Mouse (Mus musculus): Measurements from ENCODE around the gene Npsr1. TPM values are rescaled to one million over a fixed set of nuclear protein-coding genes. Genes with fewer than 3 reads are reported as not detected.

The Npsr1 gene
- polyA plus RNA-seq, 1 experiment from 2014 or later, result 0.17 TPM

DNA sequence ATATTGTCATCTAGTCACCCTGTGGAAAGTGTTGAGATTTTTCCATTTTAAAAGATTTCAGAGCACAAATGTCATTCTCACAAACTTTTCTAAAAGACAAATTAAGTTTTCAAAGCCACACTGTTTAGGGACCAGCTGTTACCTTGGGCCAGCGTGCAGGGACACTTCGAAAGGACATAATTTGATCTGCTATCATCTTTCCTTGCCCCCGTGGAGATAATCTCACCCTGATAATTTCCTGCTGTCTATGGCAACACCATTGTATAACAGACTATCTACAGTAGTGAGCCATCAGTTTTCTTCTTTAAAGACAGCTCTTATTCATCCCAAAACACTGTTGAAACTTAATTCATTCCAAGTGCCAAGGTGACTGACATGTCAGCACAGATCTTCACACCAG, 209.6 kb downstream of the Npsr1 start:
- no peak for ATAC-seq (replicated peaks)
- Histone ChIP-seq H3K4me2 (replicated peaks) (no peak overlapping the region), H3K36me3 (no peaks in the 10 kb centered on the region), H3K27ac (replicated peaks) (no peak overlapping the region), H3K27me3 (no peaks in the 10 kb centered on the region), H3K4me1 (peaks cover 7% of the 10 kb centered on the region; the same call in 1 of the 2 replicates), H3K9me3 (no peaks in the 10 kb centered on the region), H3K4me3 (no peak overlapping the region), H3K9ac (replicated peaks) (no peak overlapping the region)
- WGBS, result 58% methylated on average over 3 of the region's 3 CpGs

DNA sequence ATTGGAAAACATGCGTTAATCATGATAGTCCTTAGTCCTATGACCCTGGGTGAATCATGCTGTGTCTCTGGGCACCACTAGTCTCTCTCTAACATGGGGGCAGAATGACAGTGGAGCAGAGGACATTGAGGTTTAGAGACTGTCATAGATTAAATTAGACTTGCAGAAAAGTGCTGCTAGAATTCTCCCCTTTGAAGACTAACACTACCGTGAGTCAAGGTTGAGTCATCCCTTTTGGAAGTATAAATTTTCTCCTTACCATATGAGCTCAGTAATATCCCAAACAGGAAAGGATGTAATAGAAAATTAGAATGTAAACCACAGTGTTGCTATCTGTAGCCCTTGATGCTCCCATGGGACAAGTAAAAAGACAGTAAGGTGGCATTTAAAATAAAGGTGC, 218.0 kb downstream of the Npsr1 start:
- no peaks in the 10 kb centered on the region; the same call in 1 of the 2 replicates for H3K4me1 ChIP-seq
- no peaks in the 10 kb centered on the region for H3K9me3 ChIP-seq
- 95% methylated on average over 2 of the region's 2 CpGs for WGBS
- no peak overlapping the region for H3K27ac ChIP-seq (replicated peaks)
- H3K4me2 ChIP-seq (replicated peaks), result no peak overlapping the region
- H3K27me3 ChIP-seq, result no peaks in the 10 kb centered on the region
- no peak for ATAC-seq (replicated peaks)
- no peak overlapping the region for H3K4me3 ChIP-seq
- H3K36me3 ChIP-seq, result no peaks in the 10 kb centered on the region
- no peak overlapping the region for H3K9ac ChIP-seq (replicated peaks)

DNA sequence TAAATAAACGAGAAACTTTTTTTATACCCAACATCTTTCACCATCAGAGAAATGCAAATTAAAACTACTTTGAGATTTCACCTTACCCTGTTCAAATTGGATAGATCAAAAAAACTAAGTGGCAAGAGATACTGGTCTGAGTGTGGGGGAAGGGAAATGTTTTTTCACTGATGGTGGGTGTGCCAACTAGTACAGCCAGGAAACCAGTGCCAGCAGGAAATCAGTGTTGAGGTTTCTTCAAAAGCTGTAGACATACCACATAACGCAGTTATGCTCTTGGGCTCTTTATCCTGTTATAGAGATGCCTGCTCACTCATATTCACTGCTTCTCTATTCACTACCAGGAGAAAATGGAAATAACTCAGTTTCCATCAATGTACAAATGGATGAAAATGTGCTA, 233.9 kb downstream of the Npsr1 start:
- H3K27me3 ChIP-seq, result no peaks in the 10 kb centered on the region
- no peaks in the 10 kb centered on the region for H3K36me3 ChIP-seq
- no peak overlapping the region for H3K27ac ChIP-seq (replicated peaks)
- H3K9ac ChIP-seq (replicated peaks), result no peak overlapping the region
- H3K4me2 ChIP-seq (replicated peaks), result no peak overlapping the region
- no peaks in the 10 kb centered on the region for H3K4me1 ChIP-seq
- no peak for ATAC-seq (replicated peaks)
- H3K4me3 ChIP-seq, result no peak overlapping the region
- 66% methylated on average over 2 of the region's 2 CpGs for whole genome bisulfite sequencing
- no peaks in the 10 kb centered on the region for H3K9me3 ChIP-seq

DNA sequence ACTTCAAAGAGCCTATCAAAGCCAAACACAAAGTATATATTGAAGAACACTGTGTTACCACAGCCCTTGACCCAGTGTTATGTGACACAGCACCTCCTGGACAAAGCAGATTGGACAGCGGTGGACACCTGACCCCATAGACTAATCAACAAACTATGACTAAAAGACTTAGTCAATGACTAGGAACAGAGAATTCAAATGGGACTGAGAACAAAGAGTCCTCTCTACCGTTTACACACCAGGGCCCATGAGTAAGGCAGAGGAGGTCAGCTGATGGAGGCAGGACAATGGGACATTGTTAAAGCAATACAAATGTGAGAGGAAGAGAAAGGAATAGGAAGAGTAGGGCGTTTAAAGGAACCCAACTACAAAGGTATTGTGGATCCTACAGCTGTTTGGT, 243.5 kb downstream of the Npsr1 start:
- no peak overlapping the region for H3K9ac ChIP-seq (replicated peaks)
- H3K36me3 ChIP-seq, result no peaks in the 10 kb centered on the region
- H3K27me3 ChIP-seq, result no peaks in the 10 kb centered on the region
- no peak overlapping the region for H3K4me3 ChIP-seq
- H3K9me3 ChIP-seq, result no peaks in the 10 kb centered on the region
- no peak overlapping the region for H3K4me2 ChIP-seq (replicated peaks)
- H3K4me1 ChIP-seq, result no peaks in the 10 kb centered on the region
- 44% methylated on average over 3 of the region's 3 CpGs for WGBS
- ATAC-seq (replicated peaks), result no peak
- no peak overlapping the region for H3K27ac ChIP-seq (replicated peaks)

DNA sequence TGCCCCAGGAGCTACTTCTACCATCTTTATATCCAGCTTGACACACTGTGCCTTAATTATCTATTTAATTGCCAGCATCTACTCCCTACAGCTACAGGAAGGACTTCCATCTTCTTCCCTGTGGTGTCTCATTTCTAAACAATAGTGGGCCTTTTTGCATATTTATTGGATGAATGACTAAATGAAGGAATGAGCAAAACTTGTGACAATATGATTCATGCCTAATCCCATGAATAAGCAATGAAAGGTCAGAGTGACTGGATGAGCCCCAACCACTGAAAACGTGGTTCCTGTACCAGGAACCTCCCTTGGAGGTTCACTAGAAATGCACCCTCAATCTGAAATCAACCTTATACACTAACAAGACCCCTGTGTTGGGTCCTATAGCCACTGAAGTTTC, 249.2 kb downstream of the Npsr1 start:
- 15% methylated on average over 1 of the region's 1 CpGs for WGBS

DNA sequence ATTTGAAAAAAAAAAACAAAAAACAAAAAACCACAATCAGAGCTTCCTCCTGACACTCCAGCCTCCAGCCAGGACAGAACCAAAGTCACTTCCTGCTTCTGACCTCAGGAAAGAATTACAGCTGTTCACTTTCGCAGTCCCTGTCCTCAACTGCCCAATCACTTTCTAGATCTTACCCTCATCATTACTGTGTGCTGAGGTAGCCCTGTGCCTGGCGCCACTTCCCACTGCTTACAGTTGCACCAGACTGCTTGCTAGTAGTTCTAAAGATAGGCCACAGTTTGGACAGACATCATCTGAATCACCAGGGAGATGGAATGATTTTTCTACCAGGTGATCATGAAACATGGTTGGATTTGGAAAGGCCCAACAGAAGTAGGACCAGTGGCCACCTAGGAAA, 251.7 kb downstream of the Npsr1 start:
- ATAC-seq (replicated peaks), result no peak
- no peak overlapping the region for H3K27ac ChIP-seq (replicated peaks)
- no peaks in the 10 kb centered on the region for H3K36me3 ChIP-seq
- H3K9me3 ChIP-seq, result no peaks in the 10 kb centered on the region
- WGBS, result 95% methylated on average over 2 of the region's 2 CpGs
- no peak overlapping the region for H3K4me2 ChIP-seq (replicated peaks)
- H3K9ac ChIP-seq (replicated peaks), result no peak overlapping the region
- H3K4me3 ChIP-seq, result no peak overlapping the region
- H3K27me3 ChIP-seq, result no peaks in the 10 kb centered on the region
- H3K4me1 ChIP-seq, result no peaks in the 10 kb centered on the region

More for the DNA sequence above, 249.2 kb downstream of the Npsr1 start:
- Histone ChIP-seq H3K4me3 (no peak overlapping the region), H3K4me2 (replicated peaks) (no peak overlapping the region), H3K36me3 (no peaks in the 10 kb centered on the region), H3K9me3 (no peaks in the 10 kb centered on the region), H3K27ac (replicated peaks) (no peak overlapping the region), H3K9ac (replicated peaks) (no peak overlapping the region), H3K27me3 (no peaks in the 10 kb centered on the region), H3K4me1 (no peaks in the 10 kb centered on the region)
- ATAC-seq (replicated peaks), result no peak

DNA sequence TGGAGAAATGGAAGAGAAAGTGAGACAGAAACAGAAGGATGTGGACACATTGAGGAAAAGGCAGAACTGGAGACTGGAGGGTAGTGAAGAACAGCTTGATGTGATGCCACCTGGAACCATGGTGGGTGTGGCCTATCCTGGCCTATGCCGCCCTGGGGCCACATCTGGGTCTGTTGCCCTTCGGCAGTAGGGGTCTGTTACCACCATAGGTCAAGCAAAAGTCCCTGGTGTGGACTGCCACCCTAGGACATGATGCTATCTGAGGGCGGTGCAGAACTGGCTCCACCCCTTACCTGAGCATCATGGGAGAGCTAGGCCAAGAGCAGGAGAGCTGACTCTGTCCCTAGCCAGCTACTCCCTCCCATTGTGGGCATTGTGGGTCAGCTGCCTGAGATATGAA, 253.6 kb downstream of the Npsr1 start:
- no peak overlapping the region for H3K9ac ChIP-seq (replicated peaks)
- no peak for ATAC-seq (replicated peaks)
- no peaks in the 10 kb centered on the region for H3K27me3 ChIP-seq
- no peak overlapping the region for H3K27ac ChIP-seq (replicated peaks)
- H3K4me1 ChIP-seq, result no peaks in the 10 kb centered on the region
- no peaks in the 10 kb centered on the region for H3K9me3 ChIP-seq
- no peaks in the 10 kb centered on the region for H3K36me3 ChIP-seq
- H3K4me2 ChIP-seq (replicated peaks), result no peak overlapping the region
- WGBS, result 86% methylated on average over 3 of the region's 3 CpGs
- no peak overlapping the region for H3K4me3 ChIP-seq

Data from forebrain, embryonic 15.5 days (tissue).